Mouse (Mus musculus) intestine, embryonic 16.5 days (tissue): ENCODE measurements around the gene Trim42. TPM values are rescaled to one million over a fixed set of nuclear protein-coding genes. Genes with fewer than 3 reads are reported as not detected.

Source experiments
- ATAC-seq: fragments of 200-750 bp; cut with Nextera tagmentation; 2 replicates; pipeline ENCODE4 v1.8.0; 2017; ENCODE audit warnings: moderate TSS enrichment, moderate library complexity
- H3K27ac ChIP-seq: fragments of 300-500 bp; sonication (generic); 2 replicates; pipeline ENCODE4 v1.5.1; 2014; ENCODE audit warnings: mild to moderate bottlenecking, low read length
- H3K27me3 ChIP-seq: fragments of 300-500 bp; sonication (generic); replicated peaks from 2 replicates; pipeline ENCODE4 v1.6.1; 2014; ENCODE audit warnings: low read length, control low read depth, mixed read lengths; ENCODE audit not compliant: control insufficient read depth, insufficient read depth
- H3K36me3 ChIP-seq: fragments of 300-500 bp; sonication (generic); 2 replicates; pipeline ENCODE4 v1.6.1; 2014; ENCODE audit warnings: low read length, control low read depth; ENCODE audit not compliant: control insufficient read depth, insufficient read depth
- H3K4me1 ChIP-seq: fragments of 300-500 bp; sonication (generic); 2 replicates; pipeline ENCODE4 v1.6.1; 2014; ENCODE audit warnings: low read length, control low read depth, mixed read lengths; ENCODE audit not compliant: control insufficient read depth, insufficient read depth
- H3K4me2 ChIP-seq: fragments of 300-500 bp; sonication (generic); 2 replicates; pipeline ENCODE4 v1.6.1; 2014; ENCODE audit warnings: low read depth, low read length, control low read depth
- H3K4me3 ChIP-seq: fragments of 300-500 bp; sonication (generic); 2 replicates; pipeline ENCODE4 v1.5.1; 2014; ENCODE audit warnings: mild to moderate bottlenecking, low read length
- H3K9ac ChIP-seq: fragments of 300-500 bp; sonication (generic); 2 replicates; pipeline ENCODE4 v1.6.1; 2014; ENCODE audit warnings: low read depth, low read length
- H3K9me3 ChIP-seq: fragments of 300-500 bp; sonication (generic); 2 replicates; pipeline ENCODE4 v1.6.1; 2016; ENCODE audit warnings: low read length, control low read depth; ENCODE audit not compliant: control insufficient read depth
- WGBS: fragments of 180-500 bp; shearing (Covaris S2); extraction: QIAGEN DNeasy Blood & Tissue Kit; methylation state at CpG from one replicate; pipeline ENCODE4 v1.1.7; 2014; 5-methylcytosine and 5-hydroxymethylcytosine counted together
- polyA plus RNA-seq: library from polyadenylated mRNA; unstranded; fragments of >200 nt; fragmentation: Nextera tagmentation; extraction: Ambion mirVana; gene quantifications from 2 replicates; pipeline ENCODE4 v1.2.1, GENCODE M21; 2015

Trim42 gene
- polyA plus RNA-seq, result not detected in 2 replicates

DNA sequence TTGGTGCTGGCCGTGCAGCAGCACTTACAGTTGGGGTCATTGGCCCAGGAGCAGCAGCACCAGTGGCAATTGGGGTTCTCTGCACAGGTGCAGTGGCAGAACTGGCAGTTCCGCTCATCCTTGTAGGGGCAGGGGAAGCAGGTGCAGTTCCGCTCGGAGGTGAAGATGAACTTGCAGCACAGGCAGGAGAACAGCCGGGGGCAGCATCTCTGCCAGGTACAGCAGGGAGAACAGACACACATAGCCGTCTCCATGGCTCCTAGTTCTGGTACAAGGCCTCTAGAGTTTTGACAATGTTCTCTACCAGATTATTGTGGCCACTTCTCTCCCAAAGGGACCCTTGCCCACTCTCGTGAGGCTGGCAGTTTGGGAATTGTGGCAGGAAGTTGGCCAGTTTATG lies at the start of gene Trim42:
Gene Trim42 (minus strand): TSS at position 368 of the 400 bp plus-strand sequence.
- no peak within 1 kb of the TSS for H3K27ac ChIP-seq
- ATAC-seq, result no peak
- no peak within 1 kb of the TSS for H3K4me3 ChIP-seq
- H3K9ac ChIP-seq, result no peak within 1 kb of the TSS
- H3K36me3 ChIP-seq, result no peaks in the 10 kb centered on the region
- WGBS, result 84% methylated on average over 7 of the region's 7 CpGs
- H3K4me2 ChIP-seq, result no peak within 1 kb of the TSS
- no peaks in the 10 kb centered on the region for H3K4me1 ChIP-seq
- H3K27me3 ChIP-seq, result no peaks in the 10 kb centered on the region
- no peaks in the 10 kb centered on the region for H3K9me3 ChIP-seq

DNA sequence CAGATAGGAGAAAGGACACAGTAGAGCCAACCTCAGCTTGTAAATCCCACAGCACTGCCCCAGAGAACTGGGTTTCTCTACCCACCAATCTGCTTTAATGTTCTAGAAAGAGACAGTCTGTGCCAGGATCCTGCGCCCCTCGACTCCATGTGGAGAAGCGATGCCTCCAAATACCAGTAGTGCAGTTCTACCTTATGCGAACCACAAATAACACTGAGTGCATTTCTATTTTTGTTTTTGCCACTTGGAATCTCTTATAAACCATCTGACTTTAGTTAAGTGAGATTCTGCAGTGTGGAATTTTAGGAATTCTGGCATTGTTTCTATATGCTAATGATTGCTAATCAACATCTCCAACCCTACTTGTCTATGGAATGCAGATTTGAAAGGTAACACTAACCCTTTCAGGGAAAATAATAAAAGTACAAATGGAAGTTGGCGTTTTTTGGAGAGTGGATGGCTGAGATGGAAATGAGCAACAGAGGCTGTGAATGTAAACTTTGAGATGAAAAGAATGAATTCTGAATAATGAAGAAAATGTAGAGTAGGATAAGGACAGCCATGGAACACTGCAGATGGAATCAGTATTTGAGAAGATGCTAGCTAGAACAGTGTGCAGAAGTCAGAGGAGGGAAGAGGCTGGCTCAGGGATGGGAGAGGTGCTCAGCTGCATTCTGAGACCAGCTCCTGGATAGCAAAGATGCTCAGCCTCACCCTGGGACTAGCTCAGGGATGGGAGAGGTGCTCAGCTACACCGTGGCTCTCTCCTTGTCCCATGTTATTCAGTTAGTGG lies 45.3 kb upstream of the Trim42 start:
- Histone ChIP-seq H3K4me2 (no peak overlapping the region), H3K9ac (no peak overlapping the region), H3K4me1 (no peaks in the 10 kb centered on the region), H3K27me3 (no peaks in the 10 kb centered on the region), H3K4me3 (no peak overlapping the region), H3K9me3 (no peaks in the 10 kb centered on the region), H3K36me3 (no peaks in the 10 kb centered on the region), H3K27ac (no peak overlapping the region)
- ATAC-seq, result no peak
- 82% methylated on average over 6 of the region's 6 CpGs for WGBS

DNA sequence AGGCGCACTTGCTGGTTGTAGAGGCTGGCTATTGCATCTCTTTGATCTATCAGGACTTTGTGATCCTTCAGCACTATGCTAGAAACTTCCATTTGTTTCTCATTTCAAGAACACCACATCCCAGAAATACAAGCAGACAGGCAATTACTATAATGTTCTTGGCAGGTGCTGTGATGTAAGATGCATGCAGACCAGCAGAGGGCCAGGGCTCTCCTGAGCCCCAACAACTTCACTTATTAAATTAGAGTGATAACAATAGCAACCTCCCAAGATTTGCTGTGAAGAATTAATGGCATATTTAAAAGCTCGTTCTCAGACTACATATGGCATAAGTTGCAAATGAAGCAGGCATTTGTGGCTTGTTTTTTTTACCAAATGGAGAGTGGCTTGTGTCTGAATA lies 38.4 kb upstream of the Trim42 start:
- no peak for ATAC-seq
- Histone ChIP-seq H3K36me3 (no peaks in the 10 kb centered on the region), H3K9ac (no peak overlapping the region), H3K9me3 (no peaks in the 10 kb centered on the region), H3K4me3 (no peak overlapping the region), H3K4me1 (no peaks in the 10 kb centered on the region), H3K4me2 (no peak overlapping the region), H3K27me3 (no peaks in the 10 kb centered on the region), H3K27ac (no peak overlapping the region)
- WGBS, result 72% methylated on average over 2 of the region's 2 CpGs

DNA sequence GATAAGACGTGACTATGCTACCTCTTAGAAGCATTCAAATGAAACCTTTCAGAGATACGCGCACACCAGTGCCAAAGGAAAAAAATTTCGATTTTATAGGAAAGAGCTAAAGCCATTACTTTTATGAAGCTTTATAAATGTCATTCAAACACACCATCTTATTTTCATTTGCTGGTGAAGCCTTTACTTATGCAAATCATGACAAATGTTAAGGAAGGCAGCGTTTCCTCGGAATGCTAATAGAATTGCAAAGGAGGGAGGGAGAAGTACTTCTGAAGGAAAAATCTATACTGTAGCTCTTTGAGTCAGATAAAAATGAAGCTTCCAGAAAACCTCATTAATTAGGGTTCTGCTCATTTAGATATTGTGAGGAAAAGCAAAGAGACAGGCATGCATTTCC lies 13.3 kb downstream of the Trim42 start:
- no peaks in the 10 kb centered on the region for H3K36me3 ChIP-seq
- no peak overlapping the region for H3K9ac ChIP-seq
- 83% methylated on average over 6 of the region's 6 CpGs for WGBS
- H3K4me2 ChIP-seq, result no peak overlapping the region
- no peak overlapping the region for H3K4me3 ChIP-seq
- H3K27ac ChIP-seq, result no peak overlapping the region
- no peaks in the 10 kb centered on the region for H3K4me1 ChIP-seq
- H3K9me3 ChIP-seq, result no peaks in the 10 kb centered on the region
- no peak for ATAC-seq
- no peaks in the 10 kb centered on the region for H3K27me3 ChIP-seq

DNA sequence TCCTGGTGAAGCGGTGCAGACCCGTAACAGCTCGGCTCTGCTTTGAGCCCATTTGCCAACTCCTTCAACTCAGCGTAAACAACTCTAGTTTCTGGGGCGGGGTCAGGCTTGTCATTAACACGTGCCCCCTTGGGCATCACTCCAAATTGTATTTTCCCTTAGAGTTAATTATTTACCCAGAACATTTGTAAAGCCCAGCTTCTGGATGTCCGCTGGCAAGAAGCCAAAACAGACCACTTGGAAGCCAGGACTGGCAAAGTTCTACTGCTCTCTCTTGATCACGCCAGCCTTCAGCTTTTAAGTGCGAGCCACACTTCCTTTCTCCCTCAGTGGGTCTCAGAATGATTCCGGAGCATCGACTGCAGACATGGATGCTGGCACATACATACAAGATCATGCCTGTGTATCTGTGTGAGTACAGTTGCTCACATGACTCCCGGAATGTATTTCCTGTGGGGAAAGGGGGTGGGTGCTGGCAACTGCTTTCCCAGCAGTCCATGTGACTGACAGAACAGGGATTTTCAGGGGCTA lies 24.9 kb downstream of the Trim42 start:
- H3K4me2 ChIP-seq, result peak overlapping the region; percentile 20; the same call in 1 of the 2 replicates
- peak; percentile 80 for ATAC-seq
- no peaks in the 10 kb centered on the region for H3K27me3 ChIP-seq
- H3K9ac ChIP-seq, result no peak overlapping the region
- 31% methylated on average over 12 of the region's 12 CpGs for WGBS
- H3K4me1 ChIP-seq, result peaks cover 5% of the 10 kb centered on the region; the same call in 1 of the 2 replicates
- no peak overlapping the region for H3K4me3 ChIP-seq
- H3K36me3 ChIP-seq, result no peaks in the 10 kb centered on the region
- no peak overlapping the region for H3K27ac ChIP-seq
- H3K9me3 ChIP-seq, result no peaks in the 10 kb centered on the region

DNA sequence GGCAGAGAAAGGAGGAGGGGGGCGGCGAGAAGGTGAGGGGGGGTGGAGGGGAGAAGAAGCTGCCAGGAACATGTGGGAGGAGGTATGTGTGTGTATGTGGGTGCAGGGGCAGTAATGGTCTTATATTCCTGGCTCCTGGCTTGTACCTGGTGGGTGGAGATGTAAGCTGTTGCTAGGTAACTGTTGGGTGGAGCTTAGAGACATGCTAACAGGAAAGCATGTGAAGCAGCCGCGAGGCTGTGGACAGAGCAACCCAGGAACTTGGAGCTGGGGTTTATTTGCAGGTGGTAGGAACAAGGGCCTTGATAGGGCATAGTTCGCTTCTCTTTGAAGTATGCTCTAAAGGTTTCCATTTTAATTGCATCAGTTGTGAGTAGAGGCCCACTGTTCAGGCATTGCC lies 28.0 kb downstream of the Trim42 start:
- Histone ChIP-seq H3K27ac (no peak overlapping the region), H3K27me3 (no peaks in the 10 kb centered on the region), H3K9me3 (no peaks in the 10 kb centered on the region), H3K36me3 (no peaks in the 10 kb centered on the region), H3K4me3 (no peak overlapping the region), H3K4me1 (peaks cover 5% of the 10 kb centered on the region; the same call in 1 of the 2 replicates), H3K9ac (no peak overlapping the region), H3K4me2 (no peak overlapping the region)
- 46% methylated on average over 5 of the region's 5 CpGs for WGBS
- peak; percentile 82 for ATAC-seq

DNA sequence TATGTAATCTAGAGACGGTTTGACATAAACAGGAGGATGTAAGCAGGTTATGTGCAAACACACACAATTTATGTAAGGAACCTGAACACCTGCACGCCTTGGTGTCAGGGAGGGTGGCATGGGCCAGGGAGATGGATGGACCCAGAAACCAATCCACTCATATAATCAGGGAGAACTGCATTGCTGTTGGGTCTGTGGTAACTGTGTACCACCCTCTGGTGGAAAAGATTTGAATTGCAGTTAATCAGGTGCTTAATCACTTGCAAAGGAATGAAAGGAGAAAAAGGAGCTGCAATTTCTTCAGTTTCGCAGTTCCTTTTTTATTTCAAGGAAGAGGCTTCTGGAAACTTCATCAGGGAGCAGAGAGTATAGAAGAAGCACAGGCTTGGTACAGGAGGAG lies 46.9 kb downstream of the Trim42 start:
- ATAC-seq, result no peak
- WGBS, result 62% methylated on average over 3 of the region's 3 CpGs
- no peaks in the 10 kb centered on the region for H3K9me3 ChIP-seq

DNA sequence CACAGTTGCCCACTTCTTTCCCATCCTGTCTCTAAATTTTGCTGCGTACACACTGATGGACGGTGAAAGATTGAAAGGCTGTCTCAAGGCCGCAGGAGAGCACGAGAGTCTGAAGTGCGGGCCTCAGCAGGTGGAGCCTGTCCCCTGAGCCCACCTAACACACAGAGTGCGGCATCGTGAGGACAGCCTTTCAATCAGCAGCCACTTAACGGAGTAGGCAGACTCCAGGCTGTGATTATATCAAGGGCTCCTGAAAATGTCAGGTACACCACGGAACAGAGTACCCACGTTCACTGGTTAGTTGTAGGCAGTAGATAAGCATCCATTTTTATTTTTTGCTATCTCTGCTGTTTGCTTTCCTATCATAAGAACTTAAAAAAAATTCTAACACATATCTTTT lies 47.6 kb downstream of the Trim42 start:
- no peak for ATAC-seq
- no peaks in the 10 kb centered on the region for H3K27me3 ChIP-seq

More for the DNA sequence above, 46.9 kb downstream of the Trim42 start:
- Histone ChIP-seq H3K9ac (no peak overlapping the region), H3K36me3 (no peaks in the 10 kb centered on the region), H3K4me1 (no peaks in the 10 kb centered on the region), H3K4me2 (no peak overlapping the region), H3K27me3 (no peaks in the 10 kb centered on the region), H3K27ac (no peak overlapping the region), H3K4me3 (no peak overlapping the region)

DNA sequence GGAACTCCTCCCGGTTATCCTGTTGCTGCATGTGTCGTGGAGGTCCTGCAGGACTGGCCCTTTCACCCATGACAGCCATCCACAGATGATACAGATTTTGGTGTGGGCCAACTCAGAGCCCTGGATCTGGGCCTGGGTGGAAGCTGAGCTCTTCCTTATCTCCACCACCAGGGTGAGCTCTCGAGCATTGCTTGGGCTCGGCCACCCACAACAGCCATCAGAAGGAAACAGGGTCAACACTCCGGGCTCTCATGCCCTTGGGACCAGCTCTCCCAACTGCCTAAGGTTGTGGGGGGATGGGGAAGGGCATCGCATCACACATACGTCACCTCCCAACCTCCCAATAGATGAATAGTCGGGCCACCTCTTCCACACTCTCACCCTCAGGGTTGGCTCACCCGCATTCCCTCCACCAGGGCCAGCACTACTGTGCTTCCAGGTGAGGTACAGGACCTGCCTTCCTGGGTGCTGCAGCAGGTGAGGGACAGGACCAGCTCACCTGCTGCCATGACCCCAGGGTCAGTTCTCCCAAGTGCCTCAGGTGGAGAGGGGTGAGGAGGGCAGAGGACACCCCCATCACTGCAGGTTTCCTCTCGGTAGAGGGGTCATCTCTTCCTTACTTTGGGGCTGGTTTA lies 54.2 kb downstream of the Trim42 start:
- Histone ChIP-seq H3K4me2 (no peak overlapping the region), H3K36me3 (no peaks in the 10 kb centered on the region), H3K9me3 (no peaks in the 10 kb centered on the region), H3K27me3 (no peaks in the 10 kb centered on the region), H3K27ac (no peak overlapping the region), H3K4me1 (no peaks in the 10 kb centered on the region), H3K9ac (no peak overlapping the region), H3K4me3 (no peak overlapping the region)
- ATAC-seq, result no peak
- WGBS, result 66% methylated on average over 10 of the region's 10 CpGs

More for the DNA sequence above, 47.6 kb downstream of the Trim42 start:
- 67% methylated on average over 10 of the region's 10 CpGs for WGBS
- H3K27ac ChIP-seq, result no peak overlapping the region
- H3K9ac ChIP-seq, result no peak overlapping the region
- H3K9me3 ChIP-seq, result no peaks in the 10 kb centered on the region
- H3K4me1 ChIP-seq, result no peaks in the 10 kb centered on the region
- H3K4me2 ChIP-seq, result no peak overlapping the region
- no peak overlapping the region for H3K4me3 ChIP-seq
- H3K36me3 ChIP-seq, result no peaks in the 10 kb centered on the region
